Mouse (Mus musculus) forebrain, postnatal 0 days (tissue): Measurements from ENCODE around the gene Ccdc88c. TPM values are rescaled to one million over a fixed set of nuclear protein-coding genes. Genes with fewer than 3 reads are reported as not detected.
A peak's percentile ranks its signal among the peaks of the same experiment; 100 is the strongest.

ENCODE experiments used
- ATAC-seq: fragments of 200-750 bp; cut with Nextera tagmentation; 2 replicates; pipeline ENCODE4 v1.8.0; 2017; ENCODE audit warnings: mild to moderate bottlenecking, moderate library complexity
- DNase-seq: peaks from one replicate; pipeline ENCODE4 v3.0.0-alpha.2; 2015
- H3K27ac ChIP-seq: fragments of 300-500 bp; sonication (generic); 2 replicates; pipeline ENCODE4 v1.5.1; 2014; ENCODE audit warnings: low read depth, mild to moderate bottlenecking, antibody characterized with exemption, low read length, moderate library complexity, mixed read lengths
- H3K27me3 ChIP-seq: fragments of 300-500 bp; sonication (generic); 2 replicates; pipeline ENCODE4 v1.6.1; 2014; ENCODE audit warnings: mild to moderate bottlenecking, low read length, mixed read lengths; ENCODE audit not compliant: insufficient read depth
- H3K36me3 ChIP-seq: fragments of 300-500 bp; sonication (generic); 2 replicates; pipeline ENCODE4 v1.6.1; 2014; ENCODE audit warnings: mild to moderate bottlenecking, moderate library complexity; ENCODE audit not compliant: insufficient read depth
- H3K4me1 ChIP-seq: fragments of 300-500 bp; sonication (generic); 2 replicates; pipeline ENCODE4 v1.6.1; 2014; ENCODE audit warnings: antibody characterized with exemption; ENCODE audit not compliant: insufficient read depth
- H3K4me2 ChIP-seq: fragments of 300-500 bp; sonication (generic); 2 replicates; pipeline ENCODE4 v1.6.1; 2014; ENCODE audit warnings: low read depth, mild to moderate bottlenecking, moderate library complexity
- H3K4me3 ChIP-seq: fragments of 300-500 bp; sonication (generic); 2 replicates; pipeline ENCODE4 v1.5.1; 2014; ENCODE audit warnings: low read depth, low read length, mixed read lengths
- H3K9ac ChIP-seq: fragments of 300-500 bp; sonication (generic); 2 replicates; pipeline ENCODE4 v1.6.1; 2014; ENCODE audit warnings: mild to moderate bottlenecking
- H3K9me3 ChIP-seq: fragments of 300-500 bp; sonication (generic); 2 replicates; pipeline ENCODE4 v1.6.1; 2016; ENCODE audit warnings: low read length
- CTCF ChIP-seq: sonication (generic); IDR thresholded peaks from 2 replicates; pipeline ENCODE4 v1.5.1; 2016; ENCODE audit warnings: antibody characterized with exemption, control low read depth, low read depth
- WGBS: fragments of 180-500 bp; shearing (Covaris S2); extraction: QIAGEN DNeasy Blood & Tissue Kit; methylation state at CpG from one replicate; pipeline ENCODE4 v1.1.7; 2014; 5-methylcytosine and 5-hydroxymethylcytosine counted together
- polyA plus RNA-seq: library from polyadenylated mRNA; unstranded; fragments of >200 nt; fragmentation: Nextera tagmentation; extraction: Ambion mirVana; gene quantifications from 2 replicates; pipeline ENCODE4 v1.2.1, GENCODE M21; 2015
- total RNA-seq: library from RNA; depleted of rRNA; stranded (reverse); fragments of >200 nt; gene quantifications from 2 replicates; pipeline ENCODE4 v1.2.3, GENCODE M21; 2014

Ccdc88c gene
- total and polyA plus RNA-seq, 2 experiments from 2014 or later = 14.6 to 31.5 TPM

- no peaks in the 10 kb centered on the region for H3K27me3 ChIP-seq
- no peak overlapping the region for H3K27ac ChIP-seq
- no peak for TF ChIP-seq CTCF
- no peaks in the 10 kb centered on the region for H3K36me3 ChIP-seq
- no peak overlapping the region for H3K9ac ChIP-seq
- H3K9me3 ChIP-seq = no peaks in the 10 kb centered on the region
- no peak overlapping the region for H3K4me2 ChIP-seq
- DNase-seq (no peak), ATAC-seq (no peak)
- H3K4me1 ChIP-seq = 0 out of 2 replicates have a peak, but pooled peaks cover 3% of the 10 kb centered on the region
- H3K4me3 ChIP-seq = no peak overlapping the region
- WGBS = 87% methylated on average over 7 of the region's 7 CpGs
Measured at GRCm38 (mm10) chr12:100883168-100883567, 145.7 kb downstream of the Ccdc88c start.

GRCm38 (mm10) chr12:100878556-100878955 is 150.3 kb downstream of the Ccdc88c start:
- no peak overlapping the region for H3K27ac ChIP-seq
- no peak overlapping the region for H3K4me2 ChIP-seq
- no peak for TF ChIP-seq CTCF
- H3K9ac ChIP-seq = no peak overlapping the region
- H3K27me3 ChIP-seq = no peaks in the 10 kb centered on the region
- WGBS = 95% methylated on average over 16 of the region's 16 CpGs
- no peak for DNase-seq
- no peaks in the 10 kb centered on the region for H3K9me3 ChIP-seq
- no peak overlapping the region for H3K4me3 ChIP-seq
- H3K4me1 ChIP-seq = no peaks in the 10 kb centered on the region
- no peaks in the 10 kb centered on the region for H3K36me3 ChIP-seq
- no peak for ATAC-seq

- Histone ChIP-seq H3K27me3 (no peaks in the 10 kb centered on the region), H3K9ac (no peak overlapping the region), H3K36me3 (no peaks in the 10 kb centered on the region), H3K9me3 (no peaks in the 10 kb centered on the region), H3K27ac (no peak overlapping the region), H3K4me3 (no peak overlapping the region), H3K4me2 (no peak overlapping the region), H3K4me1 (no peaks in the 10 kb centered on the region)
- DNase-seq = no peak
- ATAC-seq = no peak
- no peak for TF ChIP-seq CTCF
- 81% methylated on average over 6 of the region's 6 CpGs for WGBS
Measured at GRCm38 (mm10) chr12:100877936-100878335, 150.9 kb downstream of the Ccdc88c start.

- no peaks in the 10 kb centered on the region for H3K27me3 ChIP-seq
- WGBS = 81% methylated on average over 5 of the region's 6 CpGs
- H3K36me3 ChIP-seq = no peaks in the 10 kb centered on the region
- no peak overlapping the region for H3K4me3 ChIP-seq
- no peak for TF ChIP-seq CTCF
- DNase-seq (no peak), ATAC-seq (no peak)
- no peaks in the 10 kb centered on the region for H3K4me1 ChIP-seq
- no peak overlapping the region for H3K4me2 ChIP-seq
- no peak overlapping the region for H3K27ac ChIP-seq
- H3K9me3 ChIP-seq = no peaks in the 10 kb centered on the region
- no peak overlapping the region for H3K9ac ChIP-seq
Measured at GRCm38 (mm10) chr12:100875960-100876359, 152.9 kb downstream of the Ccdc88c start.

- no peaks in the 10 kb centered on the region for H3K9me3 ChIP-seq
- no peak overlapping the region for H3K27ac ChIP-seq
- no peaks in the 10 kb centered on the region for H3K4me1 ChIP-seq
- no peaks in the 10 kb centered on the region for H3K27me3 ChIP-seq
- H3K36me3 ChIP-seq = no peaks in the 10 kb centered on the region
- no peak overlapping the region for H3K9ac ChIP-seq
- no peak overlapping the region for H3K4me2 ChIP-seq
- ATAC-seq (peak; percentile 40; the same call in 1 of the 2 replicates), DNase-seq (no peak)
- H3K4me3 ChIP-seq = no peak overlapping the region
- WGBS = 58% methylated on average over 3 of the region's 3 CpGs
- no peak for TF ChIP-seq CTCF
Measured at GRCm38 (mm10) chr12:100875553-100875952, 153.3 kb downstream of the Ccdc88c start.

DNA sequence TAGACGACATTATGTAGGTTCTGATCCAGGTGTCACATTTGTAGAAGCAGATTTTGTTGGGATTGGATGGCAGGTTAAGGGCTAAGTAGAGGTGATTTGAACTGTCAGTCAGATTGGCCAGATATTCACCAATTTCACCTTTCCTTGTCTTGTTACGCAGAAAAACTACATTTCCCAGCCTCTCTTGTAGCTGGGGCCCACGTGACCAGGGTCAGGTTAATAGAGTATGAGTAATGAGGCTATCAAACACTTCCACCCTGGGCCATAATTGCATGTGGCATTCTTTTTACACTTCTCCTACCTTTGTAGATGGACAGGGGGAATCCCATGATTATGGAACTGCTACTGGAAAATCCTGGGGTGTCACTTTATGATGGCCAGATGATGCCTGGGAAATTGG is 155.2 kb downstream of the Ccdc88c start:
- Histone ChIP-seq H3K4me1 (no peaks in the 10 kb centered on the region), H3K36me3 (no peaks in the 10 kb centered on the region), H3K4me2 (no peak overlapping the region), H3K9me3 (no peaks in the 10 kb centered on the region), H3K27ac (no peak overlapping the region), H3K27me3 (no peaks in the 10 kb centered on the region), H3K9ac (no peak overlapping the region), H3K4me3 (no peak overlapping the region)
- ATAC-seq (no peak), DNase-seq (no peak)
- no peak for TF ChIP-seq CTCF
- 85% methylated on average over 3 of the region's 3 CpGs for WGBS

DNA sequence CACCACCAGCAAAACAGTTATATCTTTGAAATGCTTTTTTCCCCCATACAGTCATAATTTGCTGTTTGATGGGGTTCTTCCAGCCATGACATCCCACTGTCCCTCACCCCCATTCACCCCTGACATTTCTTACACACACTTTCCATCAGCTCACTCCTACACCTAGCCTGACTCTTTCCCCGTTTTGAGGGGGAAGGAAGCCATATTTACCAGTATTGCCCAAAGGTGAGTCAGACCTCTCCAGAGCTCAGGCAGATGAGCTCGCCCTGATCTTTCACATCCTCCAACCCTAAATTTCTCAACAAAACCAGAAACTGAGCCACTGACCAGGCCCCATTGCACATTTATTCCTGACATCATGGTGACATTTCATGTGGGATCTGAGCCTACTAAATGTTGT is 157.0 kb downstream of the Ccdc88c start:
- ATAC-seq = no peak
- H3K27ac ChIP-seq = no peak overlapping the region
- no peak overlapping the region for H3K4me2 ChIP-seq
- no peaks in the 10 kb centered on the region for H3K36me3 ChIP-seq
- 85% methylated on average over 2 of the region's 2 CpGs for WGBS
- no peak for DNase-seq
- no peak for TF ChIP-seq CTCF
- no peaks in the 10 kb centered on the region for H3K27me3 ChIP-seq
- H3K4me3 ChIP-seq = no peak overlapping the region
- no peaks in the 10 kb centered on the region for H3K9me3 ChIP-seq
- no peaks in the 10 kb centered on the region for H3K4me1 ChIP-seq
- no peak overlapping the region for H3K9ac ChIP-seq

DNA sequence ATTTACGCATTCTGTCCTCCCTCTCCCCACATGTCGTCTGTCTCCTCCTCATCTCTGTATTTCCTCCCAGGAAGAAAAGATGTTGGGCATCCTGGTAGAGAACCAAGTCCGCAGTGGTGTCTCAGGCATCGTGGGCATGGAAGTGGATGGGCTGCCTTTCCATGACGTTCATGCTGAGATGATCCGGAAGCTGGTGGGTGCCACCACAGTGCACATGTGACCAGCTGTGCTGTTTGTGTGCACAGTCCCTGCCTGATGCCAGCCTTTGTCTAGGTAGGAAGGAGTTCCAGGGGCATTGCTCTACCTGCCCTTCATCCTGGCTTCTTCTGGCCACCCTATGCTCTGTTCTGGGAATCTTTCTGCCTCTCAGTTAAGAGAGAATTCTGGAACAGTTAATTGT is 157.6 kb downstream of the Ccdc88c start:
- Histone ChIP-seq H3K27me3 (no peaks in the 10 kb centered on the region), H3K36me3 (no peaks in the 10 kb centered on the region), H3K9ac (no peak overlapping the region), H3K9me3 (no peaks in the 10 kb centered on the region), H3K4me2 (no peak overlapping the region), H3K4me1 (no peaks in the 10 kb centered on the region), H3K4me3 (no peak overlapping the region), H3K27ac (no peak overlapping the region)
- no peak for TF ChIP-seq CTCF
- ATAC-seq = no peak
- no peak for DNase-seq
- WGBS = 87% methylated on average over 6 of the region's 6 CpGs
